Mouse (Mus musculus): Measurements from ENCODE around the gene Zfp780b.
A peak's percentile ranks its signal among the peaks of the same experiment; 100 is the strongest.
"Not testable (repeated sequence)": the region's sequence is repeated elsewhere in the genome, so short reads cannot be mapped to it uniquely, and the experiment has no call there.

The Zfp780b gene

DNA sequence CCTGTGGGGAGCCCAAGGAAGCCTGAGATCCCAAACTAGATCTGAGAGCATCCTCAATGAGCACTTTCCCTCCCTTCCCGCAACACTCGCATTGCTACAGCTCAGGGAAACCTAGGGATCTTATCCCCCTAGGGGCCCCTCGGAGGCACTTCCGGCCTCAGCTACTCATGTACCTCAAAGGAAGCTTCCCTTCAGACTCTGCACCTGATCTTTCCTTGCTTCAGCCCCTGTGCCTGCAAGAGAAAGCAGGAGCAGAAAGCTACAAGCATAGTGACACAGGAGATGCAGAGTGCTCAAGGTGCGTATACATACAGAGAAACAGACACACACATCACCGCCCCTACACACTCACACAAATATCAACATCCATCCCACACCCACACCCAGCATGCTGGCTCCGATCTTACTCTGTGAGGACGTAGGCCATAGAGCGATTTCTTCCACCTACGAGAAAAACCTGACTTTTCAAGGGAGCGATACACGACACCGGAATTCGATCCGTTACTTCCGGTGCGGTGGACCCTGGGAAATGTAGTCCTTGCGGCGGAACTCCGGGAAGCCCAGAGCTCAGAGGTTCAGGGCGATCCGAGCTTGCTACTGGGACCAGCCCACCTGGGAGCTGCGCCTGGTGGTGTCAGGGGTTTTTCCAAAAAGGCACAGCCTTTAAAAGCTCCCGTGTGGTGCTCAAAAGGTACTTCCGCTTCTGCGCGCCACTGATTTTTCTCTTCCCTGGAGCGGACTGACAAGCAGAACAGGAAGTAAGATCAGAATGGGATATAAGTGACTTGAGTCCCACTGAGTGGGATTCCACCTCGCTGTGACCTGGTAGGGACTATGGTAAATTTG lies at the start of gene Zfp780b:
TSS of gene Zfp780b (minus strand) at position 489 of the 846 bp plus-strand sequence.
- DNase-seq (ENCODE audit: low spot score in 2 of 2), result peak; percentile 43 to 76

DNA sequence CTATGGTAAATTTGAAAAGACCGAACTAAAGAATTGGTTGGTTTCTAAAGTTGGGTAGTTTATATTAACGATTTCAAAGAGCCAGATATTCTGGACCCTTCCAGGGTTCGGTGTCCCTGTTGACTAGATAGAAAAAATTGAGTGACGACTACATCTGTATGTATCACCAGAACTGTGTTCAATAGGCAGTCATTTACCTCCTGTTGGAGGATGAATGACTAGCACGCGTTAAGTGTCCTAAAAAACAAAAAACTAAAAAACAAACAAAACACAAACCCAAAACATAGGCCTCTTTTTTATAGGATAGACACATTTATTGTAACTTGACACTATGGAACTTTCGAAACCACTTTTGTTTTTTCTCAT lies 35.5 kb upstream of the Zfp780b start:
- DNase-seq (ENCODE audit: low spot score in 2 of 2), result no peak

DNA sequence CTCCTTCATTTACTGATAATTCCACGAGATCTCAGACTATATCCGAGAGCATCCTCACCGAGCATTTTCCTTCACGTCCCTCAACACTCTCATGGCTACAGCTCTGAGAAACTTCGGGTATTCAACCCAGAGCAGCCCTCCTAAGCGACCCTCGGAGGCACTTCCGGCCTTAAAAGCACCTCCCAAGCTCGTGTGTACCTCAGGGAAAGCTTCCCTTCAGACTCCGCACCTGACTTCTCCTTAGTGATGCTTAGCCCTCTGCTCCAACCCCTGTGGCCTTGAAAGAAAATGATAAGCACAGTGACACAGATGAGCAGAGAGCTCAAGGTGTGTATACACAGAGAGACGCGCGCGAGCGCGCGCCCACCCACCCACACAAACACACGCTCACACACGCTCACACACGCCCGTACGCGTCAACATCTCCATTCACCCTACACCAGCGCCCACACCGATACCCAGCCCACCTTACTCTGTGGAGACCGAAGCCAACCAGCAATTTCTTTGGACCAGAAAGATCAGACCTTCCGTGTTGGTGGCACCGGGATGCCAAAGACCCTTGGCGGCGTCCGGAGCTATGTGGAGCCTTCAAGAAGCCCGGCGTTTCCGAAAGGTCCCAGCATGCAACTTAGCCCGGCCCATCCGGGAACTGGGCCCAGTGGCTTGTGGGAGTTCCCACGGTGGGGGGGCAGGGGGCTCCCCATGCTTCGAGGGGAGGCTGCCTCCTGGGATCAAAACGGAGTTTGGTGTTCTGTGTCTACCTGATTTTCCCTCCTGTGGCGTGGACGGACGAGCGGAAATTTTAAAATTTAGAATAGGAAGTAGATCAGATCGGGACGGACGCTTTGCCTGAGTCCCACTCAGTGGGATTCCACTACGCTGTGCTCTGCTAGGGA lies 34.8 kb upstream of the Zfp780b start, which contains the start of gene Zfp850:
TSS of gene Zfp850 (minus strand) at position 567 of the 896 bp plus-strand sequence.
- DNase-seq (ENCODE audit: low spot score in 2 of 2), result peak; percentile 58 to 76

DNA sequence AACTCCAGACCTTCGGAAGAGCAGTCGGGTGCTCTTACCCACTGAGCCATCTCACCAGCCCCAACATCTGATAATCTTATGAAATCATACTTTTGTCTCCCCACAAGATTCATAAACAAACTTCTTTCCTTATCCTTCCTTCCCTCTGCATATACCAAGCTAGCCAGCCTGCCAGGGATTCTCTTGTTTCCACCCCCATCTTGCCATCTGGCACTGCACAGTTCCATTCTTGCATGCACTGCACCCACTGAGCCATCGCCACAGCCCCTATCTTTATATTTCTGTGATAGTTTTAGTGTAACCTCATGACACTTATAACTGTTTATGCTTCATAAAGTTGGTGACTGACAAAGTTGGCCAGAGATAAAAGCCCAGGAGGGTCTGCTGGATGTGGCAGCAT lies 31.3 kb upstream of the Zfp780b start:
- no peak for DNase-seq (ENCODE audit: low spot score in 2 of 2)

DNA sequence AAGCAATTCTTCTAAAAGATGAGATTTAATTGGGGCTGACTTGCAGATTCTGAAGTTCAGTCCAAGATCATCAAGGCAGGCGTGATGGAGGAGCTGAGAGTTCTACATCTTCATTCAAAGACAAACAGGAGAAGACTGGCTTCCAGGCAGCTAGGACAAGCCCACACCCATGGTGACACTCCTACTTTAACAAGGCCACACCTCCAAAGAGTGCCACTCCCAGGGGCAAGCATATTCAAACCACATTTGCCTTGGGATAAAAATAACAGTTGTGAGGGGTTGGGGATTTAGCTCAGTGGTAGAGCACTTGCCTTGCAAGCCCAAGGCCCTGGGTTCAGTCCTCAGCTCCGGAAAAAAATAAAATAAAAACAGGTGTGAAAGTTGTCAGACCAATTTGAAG lies 3.2 kb upstream of the Zfp780b start:
- DNase-seq (ENCODE audit: low spot score in 2 of 2), result no peak

DNA sequence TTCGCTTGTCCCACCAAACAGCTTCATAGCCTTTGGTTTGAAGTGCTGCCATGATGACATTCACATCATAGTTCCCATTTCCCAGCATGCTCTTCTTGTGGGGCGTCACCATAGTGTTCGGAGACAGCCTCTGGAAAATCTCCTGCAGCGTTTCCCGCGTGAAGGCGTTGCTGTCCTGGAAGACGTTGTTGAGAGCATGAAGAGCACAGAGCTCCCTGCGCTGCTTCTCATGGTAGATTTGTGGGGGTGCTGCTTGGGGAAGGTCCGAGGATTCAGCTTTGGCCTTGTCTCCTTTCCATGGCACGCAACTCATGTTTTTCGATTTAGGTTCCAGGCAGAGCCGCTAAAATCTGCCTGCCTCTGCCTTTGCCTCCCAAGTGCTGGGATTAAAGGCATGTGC lies 29.5 kb downstream of the Zfp780b start:
- not testable (repeated sequence) for DNase-seq (ENCODE audit: low spot score in 2 of 2)

DNA sequence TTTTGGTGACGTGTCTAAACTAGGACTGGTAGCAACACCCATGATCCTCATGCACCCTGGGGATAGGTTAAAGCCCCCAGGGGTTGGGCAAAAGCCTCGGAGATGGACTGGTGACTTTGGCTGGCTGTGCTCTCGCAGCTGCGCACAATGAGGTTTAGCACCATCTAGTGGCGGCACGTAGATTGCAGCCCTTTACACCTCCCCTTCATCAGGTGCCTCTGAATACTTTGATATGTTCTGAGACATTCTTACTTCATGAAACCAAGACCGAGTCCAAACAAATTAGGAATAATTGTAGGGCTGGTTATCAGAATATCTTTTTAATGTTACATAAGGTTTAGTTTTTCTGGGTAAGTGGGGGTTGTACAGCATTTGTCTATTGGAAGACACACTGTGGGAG lies 37.1 kb downstream of the Zfp780b start:
- DNase-seq (ENCODE audit: low spot score in 2 of 2), result not testable (repeated sequence)

DNA sequence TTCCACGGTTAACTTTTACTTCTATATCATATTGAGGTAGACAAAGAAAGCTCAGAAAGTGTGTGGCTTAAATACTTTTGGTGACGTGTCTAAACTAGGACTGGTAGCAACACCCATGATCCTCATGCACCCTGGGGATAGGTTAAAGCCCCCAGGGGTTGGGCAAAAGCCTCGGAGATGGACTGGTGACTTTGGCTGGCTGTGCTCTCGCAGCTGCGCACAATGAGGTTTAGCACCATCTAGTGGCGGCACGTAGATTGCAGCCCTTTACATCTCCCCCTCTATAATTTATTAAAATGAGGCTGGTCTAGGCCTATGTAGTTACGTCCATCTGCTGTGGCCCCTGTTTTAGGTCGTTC lies 45.2 kb downstream of the Zfp780b start:
- not testable (repeated sequence) for DNase-seq (ENCODE audit: low spot score in 2 of 2)

DNA sequence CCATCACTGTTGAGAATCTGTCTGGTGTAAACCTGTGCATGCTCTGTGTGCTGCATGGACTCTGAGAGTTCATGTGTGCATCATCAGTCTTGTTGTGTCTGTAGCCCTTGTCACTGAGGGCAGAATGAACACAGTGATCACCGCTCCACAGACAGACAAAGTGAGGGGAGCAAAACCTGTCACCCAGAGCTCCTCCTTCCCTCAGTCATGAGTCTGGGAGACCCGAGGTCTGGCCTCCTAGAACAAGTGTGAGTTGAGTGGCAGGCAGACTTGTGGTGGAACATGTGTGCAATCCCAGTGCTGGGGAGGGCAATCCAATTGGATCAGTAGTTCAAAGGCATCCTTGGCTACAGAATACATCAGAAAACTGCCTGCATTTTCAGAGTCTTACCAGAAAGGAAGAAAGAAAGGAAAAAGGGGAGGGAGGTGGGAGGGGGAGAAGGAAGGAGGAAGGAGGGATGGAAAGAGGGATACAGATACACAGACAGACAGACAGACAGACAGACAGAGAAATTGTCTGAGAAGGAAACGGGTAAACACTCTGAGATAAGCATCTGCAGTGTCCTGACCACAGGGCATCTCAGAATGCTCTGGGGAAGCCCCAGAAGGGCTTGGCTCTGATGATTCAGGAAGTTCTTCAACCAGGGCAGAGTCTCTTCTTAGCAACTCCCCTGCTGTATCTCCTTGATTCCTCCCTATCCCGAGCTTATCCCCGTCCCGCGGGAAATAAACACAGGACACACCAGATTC lies 45.7 kb downstream of the Zfp780b start:
- no peak for DNase-seq (ENCODE audit: low spot score in 2 of 2)

DNA sequence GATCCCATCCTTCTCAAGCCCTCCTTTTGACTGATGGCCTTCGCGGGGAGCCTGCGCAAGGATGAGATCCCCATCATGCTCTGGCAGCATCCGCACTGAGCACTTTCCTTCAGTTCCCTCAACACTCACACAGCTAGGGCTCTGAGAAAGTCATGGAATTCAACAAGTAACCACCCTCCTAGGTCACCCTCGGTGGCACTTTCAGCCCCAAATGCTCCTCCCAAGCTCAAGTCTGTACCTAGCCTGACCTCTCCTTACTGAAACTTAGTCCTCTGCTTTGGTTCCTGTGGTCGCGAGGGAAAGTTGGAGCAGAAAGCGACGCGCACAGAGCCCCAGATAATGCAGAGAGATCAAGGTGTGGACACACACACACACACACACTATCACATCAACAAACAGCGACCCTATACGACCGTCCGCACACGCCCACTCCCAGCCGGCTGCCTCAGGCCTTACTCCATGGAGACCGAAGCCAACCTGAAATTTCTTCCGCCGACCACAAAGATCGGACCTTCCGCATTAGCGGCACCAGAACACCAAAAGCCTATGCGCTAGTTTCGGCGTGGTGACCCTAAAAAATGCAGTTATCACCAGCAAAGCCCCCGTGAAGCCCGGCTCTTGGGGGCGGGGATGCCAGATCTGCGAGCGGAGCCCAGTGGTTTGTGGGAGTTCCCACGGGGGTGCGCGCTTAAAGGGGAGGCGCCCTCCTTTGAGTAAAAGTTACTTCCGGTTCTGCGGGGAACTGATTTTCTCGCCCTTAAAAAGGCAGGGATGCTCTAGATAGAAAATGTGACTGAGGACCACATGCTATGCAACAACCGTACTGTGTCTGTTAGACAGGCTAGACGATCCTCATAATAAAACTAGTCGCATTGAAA lies 49.9 kb downstream of the Zfp780b start, which contains the start of gene Zfp974:
TSS of gene Zfp974 (minus strand) at position 643 of the 878 bp plus-strand sequence.
- peak; percentile 31 to 50 for DNase-seq (ENCODE audit: low spot score in 2 of 2)

DNA sequence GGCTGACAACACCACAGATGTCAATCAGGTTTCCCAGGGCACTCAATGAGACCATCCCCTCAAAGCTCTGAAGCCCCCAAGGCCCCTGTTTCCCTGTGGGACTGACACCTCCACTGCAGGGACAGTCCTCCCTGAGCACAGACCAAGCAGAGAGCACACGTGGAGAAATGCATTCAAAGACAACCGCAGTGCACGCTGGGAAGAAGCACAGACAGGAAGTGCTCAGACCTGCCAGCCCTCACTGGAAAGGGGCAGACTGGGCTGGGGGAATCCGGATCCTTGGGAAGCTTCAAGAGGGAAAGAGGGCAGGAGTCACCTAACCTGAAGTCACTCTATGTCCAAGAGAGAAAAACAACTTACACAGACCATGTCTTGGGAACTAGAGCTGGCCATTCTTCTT lies 51.9 kb downstream of the Zfp780b start:
- not testable (repeated sequence) for DNase-seq (ENCODE audit: low spot score in 2 of 2)

DNA sequence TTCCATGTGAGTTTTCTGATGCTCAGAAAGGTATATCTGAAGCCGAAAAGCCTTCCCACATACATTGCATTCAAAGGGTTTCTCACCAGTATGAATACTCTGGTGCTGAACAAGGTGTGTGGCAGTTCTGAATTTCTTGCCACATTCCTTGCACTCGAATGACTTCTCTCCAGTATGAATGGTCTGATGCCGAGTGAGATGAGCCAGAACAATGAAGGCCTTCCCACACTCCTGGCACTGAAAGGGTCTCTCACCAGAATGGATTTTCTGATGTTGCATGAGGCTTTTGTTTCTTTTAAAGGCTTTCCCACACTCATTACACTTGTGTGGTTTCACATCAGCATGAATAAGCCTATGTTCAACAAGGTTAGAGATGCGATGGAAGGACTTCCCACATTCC lies 68.0 kb downstream of the Zfp780b start:
- DNase-seq (ENCODE audit: low spot score in 2 of 2), result not testable (repeated sequence)
